24 mouse cellular contexts compared by ENCODE assay signal in the genomic region with DNA sequence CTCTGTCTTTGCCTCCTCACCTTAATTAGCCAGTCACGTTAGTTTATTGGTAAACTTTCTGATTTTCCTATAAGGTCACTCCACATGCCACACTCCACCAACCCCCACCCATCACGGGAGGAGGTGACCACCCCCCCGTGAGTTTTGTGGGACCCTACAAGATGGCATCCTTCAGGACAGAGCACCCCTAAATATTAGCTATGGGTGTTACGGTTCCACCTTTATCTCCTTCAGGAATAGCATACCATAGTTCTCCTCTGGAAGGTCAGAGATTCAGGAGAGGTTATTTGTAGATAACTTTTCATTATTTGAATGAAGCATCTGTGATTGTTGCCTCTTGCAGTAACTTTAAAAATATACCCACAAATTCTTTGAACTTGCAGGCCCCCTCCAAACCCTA. TPM values are rescaled to one million over a fixed set of nuclear protein-coding genes. Genes with fewer than 3 reads are reported as not detected.
"Had no signal": no experiment of that assay in that cellular context is flagged by ENCODE, and none has a peak within 500 bp of the region (broad histone marks: within the 10 kb centered on the region; RNA-seq: fewer than 3 reads in every experiment).

No protein-coding gene starts in this region.

- H3K4me2 ChIP-seq: intestine, embryonic 15.5 days; kidney, embryonic 15.5 days; limb, embryonic 12.5 days; limb, embryonic 15.5 days; liver, embryonic 11.5 days; lung, embryonic 14.5 days had no signal

- H3K36me3 ChIP-seq: intestine, embryonic 15.5 days; kidney, embryonic 15.5 days; limb, embryonic 12.5 days; limb, embryonic 15.5 days had no signal

- H3K27ac ChIP-seq: intestine, embryonic 15.5 days; kidney, embryonic 15.5 days; left cerebral cortex, adult 2 months; limb, embryonic 12.5 days; limb, embryonic 15.5 days; liver, embryonic 14.5 days had no signal

- H3K4me3 ChIP-seq: intestine, embryonic 15.5 days; kidney, embryonic 15.5 days; left cerebral cortex, adult 2 months; limb, embryonic 12.5 days; limb, embryonic 15.5 days; megakaryocyte, embryonic 14.5 days had no signal

- ATAC-seq: intestine, embryonic 15.5 days; liver, postnatal 0 days; lung, postnatal 0 days had no signal

- H3K9ac ChIP-seq: intestine, embryonic 15.5 days; kidney, embryonic 15.5 days; limb, embryonic 12.5 days; limb, embryonic 15.5 days; liver, embryonic 14.5 days; liver, postnatal 0 days; lung, embryonic 14.5 days had no signal

- DNase-seq: kidney, adult 11 months; kidney, adult 8-10 months; kidney, postnatal 10 days; kidney, postnatal 36 days; layer of hippocampus, postnatal 36 days; liver, postnatal 0 days; lung, embryonic 14.5 days; thymus, adult 18-20 months; thymus, postnatal 36 days had no signal

- H3K9me3 ChIP-seq: intestine, embryonic 15.5 days; kidney, embryonic 15.5 days; limb, embryonic 12.5 days; limb, embryonic 15.5 days had no signal

- H3K4me1 ChIP-seq: intestine, embryonic 15.5 days; kidney, embryonic 15.5 days; limb, embryonic 15.5 days; megakaryocyte, embryonic 14.5 days had no signal

RNA-seq across cellular contexts. Expression of a gene that starts 7.2 kb away (rescaled TPM):
- total RNA-seq: layer of hippocampus, postnatal 10 days; layer of hippocampus, postnatal 36 days; left cerebral cortex, adult 2 months; left cerebral cortex, postnatal 14 days had no signal
- polyA plus RNA-seq: intestine, embryonic 15.5 days; kidney, embryonic 15.5 days; limb, embryonic 12.5 days; liver, embryonic 11.5 days; liver, embryonic 14.5 days; liver, postnatal 0 days; lung, postnatal 0 days; small intestine, adult 2 months; spleen, adult 2 months; stomach, embryonic 16.5 days; urinary bladder, adult 2 months had no signal
